Mouse (Mus musculus): ENCODE measurements around the gene Col4a3bp.

DNA sequence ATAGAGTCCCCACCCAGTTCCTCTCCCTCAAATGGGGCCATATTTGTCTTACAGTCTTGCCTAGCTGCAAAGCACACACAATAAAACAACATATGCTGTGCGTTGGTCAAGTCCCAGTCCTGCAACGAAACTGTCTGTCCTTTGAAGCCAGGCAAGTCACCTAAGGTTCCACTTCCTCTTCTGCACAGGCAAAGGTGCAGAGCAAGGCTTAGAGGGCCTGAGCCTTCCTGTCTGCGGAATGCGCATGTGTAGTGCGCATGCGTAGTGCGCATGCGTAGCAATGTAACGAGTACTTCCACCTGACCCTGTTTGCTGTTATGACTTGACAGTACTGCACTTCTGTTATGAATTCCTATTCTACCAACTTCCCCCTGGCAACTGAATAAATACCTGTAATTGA is 26.2 kb upstream of the Col4a3bp start:
- TF ChIP-seq CTCF (IDR thresholded peaks at IDR 0.05; ENCODE audit: low read depth, low read length) (no peak), POLR2AphosphoS5 (IDR thresholded peaks at IDR 0.05; ENCODE audit: insufficient replicate concordance, low read depth, low read length) (no peak), TAL1 (conservative IDR thresholded peaks at IDR 0.05; ENCODE audit: low read depth, low read length) (no peak), GATA1 (IDR thresholded peaks at IDR 0.05; ENCODE audit: borderline replicate concordance, low read length) (no peak), GATA2 (IDR thresholded peaks at IDR 0.05; ENCODE audit: borderline replicate concordance, low read depth, low read length) (no peak)
